Mouse (Mus musculus) spleen, adult 2 months (tissue): ENCODE measurements around the gene Appl1.

Source experiments
- CTCF ChIP-seq: fragments of 200-500 bp; IDR thresholded peaks from 2 replicates; pipeline ENCODE4 v1.5.1; 2011; ENCODE audit warnings: mild to moderate bottlenecking, inconsistent platforms; ENCODE audit not compliant: insufficient read depth, insufficient read length, insufficient replicate concordance; ENCODE audit errors: extremely low read depth
- POLR2A ChIP-seq: fragments of 200-500 bp; IDR thresholded peaks from 2 replicates; pipeline ENCODE4 v1.6.1; 2011; ENCODE audit warnings: low read depth, low read length, inconsistent platforms

- TF ChIP-seq CTCF (peak; percentile 20; the same call in 1 of the 2 replicates), POLR2A (no peak)
Observed at GRCm38 (mm10) chr14:26994211-26994741, 23.2 kb upstream of the Appl1 start, which contains the start of gene Hesx1.
